Mouse (Mus musculus) cortical plate, adult 2 months (tissue): ENCODE measurements around the gene Ppm1e. TPM values are rescaled to one million over a fixed set of nuclear protein-coding genes. Genes with fewer than 3 reads are reported as not detected.

Source experiments
- H3K27ac ChIP-seq: fragments of 200-500 bp; 2 replicates; pipeline ENCODE4 v1.5.1; 2012; ENCODE audit warnings: low read length, control low read depth, inconsistent platforms; ENCODE audit not compliant: insufficient read depth
- H3K4me1 ChIP-seq: fragments of 200-500 bp; 2 replicates; pipeline ENCODE4 v1.6.1; 2011; ENCODE audit warnings: low read length; ENCODE audit not compliant: control insufficient read depth, insufficient read depth
- H3K4me3 ChIP-seq: fragments of 200-500 bp; 2 replicates; pipeline ENCODE4 v1.5.1; 2011; ENCODE audit warnings: mild to moderate bottlenecking, low read length, control low read depth; ENCODE audit not compliant: insufficient read depth
- CTCF ChIP-seq: fragments of 200-500 bp; IDR thresholded peaks from 2 replicates; pipeline ENCODE4 v1.5.1; 2011; ENCODE audit warnings: mild to moderate bottlenecking, control low read depth, low read length; ENCODE audit not compliant: insufficient read depth; ENCODE audit errors: extremely low read depth
- POLR2A ChIP-seq: fragments of 200-500 bp; IDR thresholded peaks from 2 replicates; pipeline ENCODE4 v1.6.1; 2011; ENCODE audit warnings: mild to moderate bottlenecking, low read length, control low read depth; ENCODE audit not compliant: insufficient read depth; ENCODE audit errors: extremely low read depth
- polyA plus RNA-seq: library from polyadenylated mRNA; depleted of rRNA; stranded (reverse); fragments of >200 nt; gene quantifications from 2 replicates; pipeline ENCODE4 v1.2.3, GENCODE M21; 2012

Gene Ppm1e
- polyA plus RNA-seq, 1 experiment, result 63.1 TPM

GRCm38 (mm10) chr11:87309329-87310074 lies 49.3 kb downstream of the Ppm1e start:
- Histone ChIP-seq H3K27ac (peak overlapping the region; percentile 42; the same call in 1 of the 2 replicates), H3K4me1 (peaks cover 8% of the 10 kb centered on the region), H3K4me3 (no peak overlapping the region)
- TF ChIP-seq POLR2A (no peak), CTCF (no peak)

GRCm38 (mm10) chr11:87299066-87299465 lies 59.8 kb downstream of the Ppm1e start:
- no peak for TF ChIP-seq POLR2A
- TF ChIP-seq CTCF, result no peak
- H3K27ac ChIP-seq, result peak overlapping the region; percentile 33; the same call in 1 of the 2 replicates
- H3K4me3 ChIP-seq, result no peak overlapping the region
- H3K4me1 ChIP-seq, result peaks cover 13% of the 10 kb centered on the region

- H3K27ac ChIP-seq, result no peak overlapping the region
- no peak overlapping the region for H3K4me3 ChIP-seq
- H3K4me1 ChIP-seq, result peaks cover 13% of the 10 kb centered on the region
- TF ChIP-seq POLR2A (no peak), CTCF (no peak)
These were observed 62.4 kb downstream of the Ppm1e start for GRCm38 (mm10) chr11:87296467-87296866.

DNA sequence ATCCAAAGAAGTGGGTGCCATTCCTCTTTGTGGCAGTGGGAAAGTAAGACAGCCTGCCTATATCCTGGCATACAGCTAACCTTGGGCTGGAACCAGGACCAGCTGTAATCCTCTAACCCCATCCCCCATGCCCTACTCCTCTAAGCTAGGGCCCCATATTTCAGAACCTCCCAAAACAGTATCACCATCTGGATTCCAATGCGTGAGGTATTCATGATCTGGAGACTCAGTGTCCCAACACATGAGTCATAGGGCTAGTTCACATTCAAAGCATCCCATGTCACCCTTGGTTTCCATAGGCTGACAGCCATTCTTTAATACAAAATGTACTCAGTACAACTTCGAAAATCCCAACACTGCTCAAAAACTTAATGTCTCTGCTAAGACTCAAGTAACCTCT lies 63.2 kb downstream of the Ppm1e start:
- Histone ChIP-seq H3K27ac (no peak overlapping the region), H3K4me1 (peaks cover 13% of the 10 kb centered on the region), H3K4me3 (no peak overlapping the region)
- TF ChIP-seq POLR2A (no peak), CTCF (no peak)

DNA sequence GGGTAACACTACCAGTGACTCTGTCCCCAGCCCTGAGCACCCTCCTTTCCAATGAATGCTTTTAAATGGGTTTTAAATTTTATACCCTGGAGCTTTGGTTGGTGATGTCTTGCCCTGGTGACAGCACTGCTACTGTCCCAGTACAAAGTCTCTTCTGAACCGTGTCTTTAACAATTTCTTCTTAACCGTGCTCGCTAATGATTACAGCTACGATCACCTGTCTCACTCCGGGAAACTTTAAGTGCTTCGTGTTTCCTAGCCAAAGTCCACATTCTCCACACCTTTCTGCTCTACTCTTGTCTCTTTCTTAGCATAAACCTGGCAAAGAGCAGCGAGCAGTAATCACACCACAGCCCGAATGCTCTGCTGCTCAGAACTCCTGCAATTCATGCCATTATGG lies 69.5 kb downstream of the Ppm1e start:
- H3K4me3 ChIP-seq, result no peak overlapping the region
- peaks cover 2% of the 10 kb centered on the region; the same call in 1 of the 2 replicates for H3K4me1 ChIP-seq
- no peak for TF ChIP-seq CTCF
- TF ChIP-seq POLR2A, result no peak
- H3K27ac ChIP-seq, result no peak overlapping the region

- H3K27ac ChIP-seq, result no peak overlapping the region
- H3K4me1 ChIP-seq, result peaks cover 6% of the 10 kb centered on the region
- H3K4me3 ChIP-seq, result no peak overlapping the region
- TF ChIP-seq CTCF (no peak), POLR2A (no peak)
These were observed 72.6 kb downstream of the Ppm1e start for GRCm38 (mm10) chr11:87286194-87286593.

DNA sequence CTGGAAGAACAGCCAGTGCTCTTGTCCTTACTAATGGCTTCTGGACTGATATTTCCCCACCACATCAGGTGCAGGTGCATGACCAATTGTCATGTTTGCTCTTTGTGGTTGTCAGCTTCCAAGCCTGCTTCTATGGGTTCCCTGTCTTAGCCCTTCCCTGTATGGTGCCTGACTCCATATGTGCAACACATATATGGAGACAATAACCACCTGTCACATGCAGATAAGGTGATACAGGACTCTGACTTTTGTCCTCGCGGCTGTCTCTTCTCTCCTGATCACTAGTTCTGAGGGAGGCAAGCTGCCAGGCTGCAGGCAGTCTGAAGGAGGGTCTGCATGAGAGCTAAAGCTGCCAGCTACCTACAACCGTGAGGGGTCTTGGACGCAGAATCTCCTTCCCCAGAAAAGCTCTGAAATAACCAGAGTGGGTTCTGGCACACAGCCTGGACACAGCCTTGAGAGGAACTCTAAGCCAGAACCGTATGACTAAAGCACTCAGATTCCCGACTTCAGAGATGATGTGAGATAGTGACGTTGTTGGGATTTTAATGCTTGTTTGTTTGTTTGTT lies 76.8 kb downstream of the Ppm1e start:
- Histone ChIP-seq H3K4me3 (no peak overlapping the region), H3K27ac (no peak overlapping the region), H3K4me1 (peaks cover 8% of the 10 kb centered on the region)
- TF ChIP-seq CTCF, result no peak
- TF ChIP-seq POLR2A, result no peak

- H3K27ac ChIP-seq, result no peak overlapping the region
- TF ChIP-seq CTCF, result no peak
- TF ChIP-seq POLR2A, result no peak
- H3K4me1 ChIP-seq, result peaks cover 9% of the 10 kb centered on the region
- no peak overlapping the region for H3K4me3 ChIP-seq
These were observed 79.4 kb downstream of the Ppm1e start for GRCm38 (mm10) chr11:87279461-87279860.

- peaks cover 9% of the 10 kb centered on the region for H3K4me1 ChIP-seq
These were observed 80.0 kb downstream of the Ppm1e start for GRCm38 (mm10) chr11:87278807-87279206.

More at GRCm38 (mm10) chr11:87278807-87279206, 80.0 kb downstream of the Ppm1e start:
- H3K4me3 ChIP-seq, result no peak overlapping the region
- H3K27ac ChIP-seq, result no peak overlapping the region
- TF ChIP-seq CTCF (no peak), POLR2A (no peak)
